Mouse (Mus musculus) large intestine, adult 2 months (tissue): Measurements from ENCODE around the gene Calcrl. TPM values are rescaled to one million over a fixed set of nuclear protein-coding genes. Genes with fewer than 3 reads are reported as not detected.

Source experiments
- DNase-seq: peaks from one replicate; pipeline ENCODE4 v3.0.0-alpha.2; 2012; ENCODE audit warnings: low read depth, low spot score
- WGBS: fragments of 180-500 bp; shearing (Covaris S2); methylation state at CpG from one replicate; pipeline ENCODE4 v1.1.7; 2018; 5-methylcytosine and 5-hydroxymethylcytosine counted together
- polyA plus RNA-seq: library from polyadenylated mRNA; depleted of rRNA; stranded (reverse); fragments of >200 nt; gene quantifications from 2 replicates; pipeline ENCODE4 v1.2.3, GENCODE M21; 2012; rRNA removed

Gene Calcrl
- polyA plus RNA-seq, 1 experiment: 1.8 TPM

GRCm38 (mm10) chr2:84347376-84347775, 77.8 kb downstream of the Calcrl start:
- DNase-seq: no peak
- WGBS: 86% methylated on average over 2 of the region's 2 CpGs

- 53% methylated on average over 2 of the region's 2 CpGs for WGBS
- DNase-seq: no peak
These were observed 81.5 kb downstream of the Calcrl start for GRCm38 (mm10) chr2:84343756-84344155.

- WGBS: 55% methylated on average over 1 of the region's 1 CpGs
- no peak for DNase-seq
These were observed 87.3 kb downstream of the Calcrl start for GRCm38 (mm10) chr2:84337774-84338450.

- WGBS: 75% methylated on average over 4 of the region's 4 CpGs
These were observed 88.9 kb downstream of the Calcrl start for GRCm38 (mm10) chr2:84336331-84336730.

GRCm38 (mm10) chr2:84316185-84316805, 108.9 kb downstream of the Calcrl start:
- no peak for DNase-seq
- 84% methylated on average over 4 of the region's 4 CpGs for WGBS

More at GRCm38 (mm10) chr2:84336331-84336730, 88.9 kb downstream of the Calcrl start:
- no peak for DNase-seq

GRCm38 (mm10) chr2:84296517-84296916, 128.7 kb downstream of the Calcrl start:
- WGBS: 6% methylated on average over 5 of the region's 5 CpGs
- DNase-seq: no peak

- 28% methylated on average over 2 of the region's 2 CpGs for WGBS
These were observed 130.1 kb downstream of the Calcrl start for GRCm38 (mm10) chr2:84295068-84295467.

GRCm38 (mm10) chr2:84294611-84295010, 130.6 kb downstream of the Calcrl start:
- 53% methylated on average over 2 of the region's 2 CpGs for WGBS
- DNase-seq: no peak

More at GRCm38 (mm10) chr2:84295068-84295467, 130.1 kb downstream of the Calcrl start:
- DNase-seq: no peak

- no peak for DNase-seq
- 76% methylated on average over 4 of the region's 4 CpGs for WGBS
These were observed 132.7 kb downstream of the Calcrl start for GRCm38 (mm10) chr2:84292351-84293000.

GRCm38 (mm10) chr2:84288940-84289557, 136.2 kb downstream of the Calcrl start:
- WGBS: 82% methylated on average over 7 of the region's 7 CpGs

More at GRCm38 (mm10) chr2:84288940-84289557, 136.2 kb downstream of the Calcrl start:
- no peak for DNase-seq

Other genes with a start within 250 kb of the Calcrl start
- 4.5 and 6.2 TPM in 2 replicates for gene Tfpi, start 51.4 kb upstream of the Calcrl start, polyA plus RNA-seq
- gene Ctnnd1, start 225.4 kb upstream of the Calcrl start, polyA plus RNA-seq: 71.8 and 112 TPM in 2 replicates
- gene Btbd18, start 233.7 kb upstream of the Calcrl start, polyA plus RNA-seq: not detected in 2 replicates
- gene Selenoh, start 245.4 kb upstream of the Calcrl start, polyA plus RNA-seq: 47.3 and 56.9 TPM in 2 replicates